Mouse (Mus musculus): ENCODE data around the gene Ccr3.
A peak's percentile ranks its signal among the peaks of the same experiment; 100 is the strongest.
"Not testable (repeated sequence)": the region's sequence is repeated elsewhere in the genome, so short reads cannot be mapped to it uniquely, and the experiment has no call there.

The Ccr3 gene

DNA sequence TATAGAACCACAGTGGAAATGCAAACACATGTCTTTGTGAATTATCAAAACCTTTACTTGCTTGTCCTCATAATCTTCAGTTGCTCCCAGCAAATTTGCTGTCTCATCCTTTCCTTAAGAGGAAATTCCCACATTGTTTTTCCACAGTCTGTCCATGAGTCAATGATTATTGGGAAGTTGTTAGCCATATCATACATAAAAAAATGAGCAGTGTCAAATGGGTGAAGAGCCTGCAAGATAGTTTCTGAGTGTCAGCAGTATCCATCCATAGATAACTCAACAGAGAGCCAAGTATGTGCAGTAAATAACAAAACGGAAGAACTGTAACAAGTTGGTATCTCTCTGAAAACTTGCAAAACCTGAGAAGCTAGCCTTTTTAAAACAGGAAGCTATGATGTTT lies at the start of gene Ccr3:
TSS of gene Ccr3 (plus strand) at position 301 of the 400 bp plus-strand sequence.
- DNase-seq (ENCODE audit: low spot score): no peak

DNA sequence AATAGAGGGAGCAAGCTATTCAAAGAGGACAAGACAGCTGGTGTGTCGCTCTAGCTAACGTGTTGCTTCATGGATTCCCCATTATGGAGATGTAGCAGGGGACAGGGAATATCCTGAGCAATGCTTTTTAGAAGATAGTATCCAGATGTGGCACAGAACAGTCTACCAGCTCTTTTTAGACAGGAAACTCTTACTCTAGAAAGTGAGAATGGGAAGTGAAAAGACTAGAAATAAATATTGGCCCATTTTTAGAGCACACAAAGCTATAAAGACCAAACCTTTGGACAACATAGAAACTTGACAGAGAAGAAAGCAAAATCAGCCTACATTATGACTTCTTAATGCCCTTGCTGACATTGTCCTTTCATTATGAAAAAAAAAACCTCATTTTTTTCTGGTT lies 46.1 kb upstream of the Ccr3 start:
- no peak for DNase-seq (ENCODE audit: low spot score)

DNA sequence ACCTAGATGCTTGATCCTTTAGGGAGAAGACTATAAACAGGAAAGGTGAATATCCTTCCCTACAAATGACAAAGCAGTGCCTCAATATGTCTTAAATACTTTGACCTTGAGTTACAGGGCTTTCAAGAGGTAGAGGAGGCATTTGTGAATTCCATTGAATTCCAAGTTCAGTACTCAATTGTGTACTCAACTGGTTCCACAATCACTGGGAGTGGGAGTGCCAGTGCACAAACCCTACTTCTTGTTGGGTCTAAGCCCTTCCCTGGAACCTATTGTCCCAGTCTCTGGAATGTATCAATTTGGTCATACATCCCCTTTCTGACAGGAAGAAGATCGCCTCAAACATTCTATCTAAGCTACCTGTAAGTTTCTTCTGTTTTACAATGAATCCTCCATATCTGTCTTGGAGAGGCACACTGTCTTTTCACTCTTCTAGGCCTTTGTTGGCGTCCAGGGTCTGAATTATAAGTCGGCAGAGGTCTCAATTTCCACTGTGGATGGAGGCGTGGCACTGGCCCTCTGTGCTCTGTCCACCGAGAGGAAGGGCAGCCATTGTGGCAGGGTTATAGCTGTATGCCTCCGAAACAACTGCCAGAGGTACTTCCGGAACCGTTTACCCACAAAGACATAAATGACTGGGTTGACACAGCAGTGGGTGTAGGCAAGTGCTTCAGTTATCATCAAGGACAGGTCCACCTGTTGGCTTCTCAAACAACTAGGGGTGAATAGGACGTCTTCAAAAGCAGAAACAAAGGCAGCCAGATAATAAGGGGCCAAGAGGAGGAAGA lies 44.7 kb upstream of the Ccr3 start:
- DNase-seq (ENCODE audit: low spot score): no peak

DNA sequence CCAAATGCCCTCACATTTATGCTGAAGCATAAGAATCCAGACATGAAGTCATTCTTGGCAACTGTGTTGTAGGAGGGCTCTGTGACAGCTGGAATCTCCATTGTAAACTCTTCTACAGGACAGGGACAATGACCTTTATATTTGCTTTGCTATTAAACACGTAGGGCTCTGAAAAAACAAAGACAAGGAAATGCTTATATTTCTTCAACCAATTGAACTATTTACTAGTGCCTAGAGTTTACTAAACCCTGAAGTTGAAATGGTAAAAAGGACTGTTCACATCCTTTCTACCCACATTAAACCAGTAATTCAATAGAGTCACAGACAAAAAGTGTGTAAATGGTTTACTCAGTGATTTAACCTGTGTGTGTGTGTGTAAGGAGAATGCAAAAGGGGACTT lies 43.5 kb upstream of the Ccr3 start, which contains the start of gene Ccr1l1:
TSS of gene Ccr1l1 (minus strand) at position 101 of the 400 bp plus-strand sequence.
- DNase-seq (ENCODE audit: low spot score): no peak

DNA sequence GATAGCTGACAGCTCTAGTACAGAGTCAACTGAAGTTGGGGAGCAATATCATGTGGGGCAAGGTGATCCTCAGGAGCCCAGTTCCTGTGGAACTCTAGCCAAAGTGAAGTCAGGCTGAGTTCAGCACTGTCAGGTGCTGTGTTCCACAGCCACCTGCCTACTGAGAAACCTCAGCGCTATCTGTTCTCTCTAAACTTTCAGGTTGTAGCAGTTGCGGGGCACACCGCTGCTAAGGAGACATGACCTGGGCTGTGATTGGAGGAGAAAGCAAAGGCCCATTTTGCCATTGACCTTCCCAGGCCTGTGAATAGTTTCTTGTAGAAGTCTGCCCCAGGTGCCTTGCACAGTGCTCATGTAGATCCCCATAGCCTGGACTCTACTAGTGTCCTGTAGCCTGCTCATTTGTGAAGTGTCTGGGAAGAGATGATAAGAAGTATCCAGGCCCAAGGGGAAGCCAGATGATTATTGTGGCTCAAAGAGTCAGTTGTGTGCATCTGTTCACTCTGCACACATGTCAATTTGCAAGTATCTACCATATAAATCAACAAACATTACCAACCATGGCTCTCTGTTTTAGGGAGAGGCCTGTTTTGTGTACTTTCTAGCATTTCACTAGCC lies 40.8 kb upstream of the Ccr3 start:
- not testable (repeated sequence) for DNase-seq (ENCODE audit: low spot score)

DNA sequence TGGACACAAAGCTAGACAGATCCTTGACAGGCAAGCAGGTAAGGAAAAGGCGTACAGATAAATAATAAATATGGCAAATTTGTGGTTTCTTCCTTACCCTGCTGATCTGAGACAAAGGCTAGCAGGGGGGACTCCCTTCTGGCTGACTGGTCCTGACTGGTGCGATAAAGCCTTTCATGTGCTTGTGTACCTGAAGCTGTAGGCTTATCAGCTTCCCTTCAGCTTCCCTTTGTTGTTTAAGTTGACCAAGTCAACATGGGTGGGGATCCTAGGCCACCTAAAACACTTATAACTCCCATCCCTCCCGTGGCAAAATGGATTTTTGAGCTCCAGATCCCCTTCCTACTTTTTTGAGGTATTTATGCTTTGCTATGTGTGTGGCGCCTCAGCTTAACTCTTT lies 39.9 kb upstream of the Ccr3 start:
- DNase-seq (ENCODE audit: low spot score): no peak

DNA sequence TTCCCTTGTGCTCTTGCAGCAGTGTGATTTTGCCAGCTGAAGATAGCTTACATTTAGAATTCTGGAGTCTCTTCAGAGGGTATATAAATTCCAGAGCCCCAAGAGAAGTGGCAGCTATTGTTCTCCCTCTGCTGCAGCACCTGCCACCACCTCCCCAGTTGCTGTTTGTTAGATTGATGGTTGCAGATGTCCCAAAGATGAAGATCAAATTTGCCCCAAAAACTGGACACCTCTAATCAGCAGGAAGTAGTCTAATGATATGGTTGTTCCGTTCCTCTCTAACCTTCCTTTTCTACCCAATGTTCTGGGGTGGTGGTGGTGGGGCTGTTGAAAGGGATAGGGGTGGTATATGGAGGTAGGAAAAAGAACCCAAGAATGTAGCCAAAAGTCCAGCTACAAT lies 39.1 kb upstream of the Ccr3 start:
- DNase-seq (ENCODE audit: low spot score): no peak

DNA sequence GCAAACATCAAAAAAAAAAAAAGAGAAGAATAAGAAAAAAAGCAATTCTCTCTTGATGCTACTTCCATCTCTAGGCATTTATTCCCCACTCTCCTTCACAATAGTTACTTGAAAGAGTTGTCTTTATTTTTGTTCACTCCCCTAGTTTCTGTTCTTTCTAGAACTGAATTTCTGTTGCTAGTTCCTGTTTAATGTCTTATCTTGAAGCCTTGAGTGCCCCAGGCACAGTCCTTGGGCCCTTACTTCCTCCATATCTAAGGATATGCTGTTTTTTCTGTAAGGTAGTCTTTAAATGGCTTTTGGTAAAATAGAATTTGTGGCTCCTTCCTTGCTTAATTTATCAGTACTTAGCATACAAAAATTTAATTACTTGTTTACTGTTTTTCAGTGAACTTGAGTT lies 36.8 kb upstream of the Ccr3 start:
- no peak for DNase-seq (ENCODE audit: low spot score)

DNA sequence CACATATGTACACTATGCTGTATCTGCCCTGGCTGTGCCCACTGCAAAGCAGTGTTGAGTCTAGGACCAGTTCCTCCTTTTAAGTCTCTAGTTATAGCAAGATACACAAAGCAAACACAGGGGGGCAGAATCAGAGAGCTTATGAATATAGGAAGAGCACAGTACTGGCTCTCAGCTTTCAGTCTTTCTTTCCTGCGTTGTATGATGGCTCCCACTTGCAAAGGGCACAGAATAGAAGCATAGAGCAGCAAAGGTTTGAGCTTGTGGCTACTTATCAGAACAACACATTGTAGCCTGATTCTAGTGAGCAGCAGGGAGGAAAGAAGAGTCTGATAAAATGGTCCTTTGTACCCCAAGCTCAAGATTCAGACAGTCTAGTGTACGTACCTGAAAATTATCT lies 35.6 kb upstream of the Ccr3 start:
- no peak for DNase-seq (ENCODE audit: low spot score)

DNA sequence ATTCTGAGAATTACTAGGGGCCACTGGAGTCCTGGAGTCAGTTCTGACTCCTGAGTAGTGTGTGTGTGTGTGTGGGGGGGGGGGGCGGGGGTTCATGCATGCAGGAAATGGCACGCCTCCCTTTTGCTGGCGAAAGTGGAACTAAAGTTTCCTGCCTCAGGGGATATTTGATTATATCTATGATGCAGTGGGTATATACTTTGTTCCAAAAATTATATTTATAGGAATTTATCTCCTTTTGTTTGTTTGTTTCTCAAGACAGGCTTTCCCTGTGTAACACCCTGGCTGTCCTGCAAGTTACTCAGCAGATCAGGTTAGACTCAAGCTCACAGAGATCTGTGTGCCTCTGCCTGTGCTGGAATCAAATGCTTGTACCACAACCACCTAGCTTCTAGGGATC lies 32.1 kb upstream of the Ccr3 start:
- DNase-seq (ENCODE audit: low spot score): no peak

DNA sequence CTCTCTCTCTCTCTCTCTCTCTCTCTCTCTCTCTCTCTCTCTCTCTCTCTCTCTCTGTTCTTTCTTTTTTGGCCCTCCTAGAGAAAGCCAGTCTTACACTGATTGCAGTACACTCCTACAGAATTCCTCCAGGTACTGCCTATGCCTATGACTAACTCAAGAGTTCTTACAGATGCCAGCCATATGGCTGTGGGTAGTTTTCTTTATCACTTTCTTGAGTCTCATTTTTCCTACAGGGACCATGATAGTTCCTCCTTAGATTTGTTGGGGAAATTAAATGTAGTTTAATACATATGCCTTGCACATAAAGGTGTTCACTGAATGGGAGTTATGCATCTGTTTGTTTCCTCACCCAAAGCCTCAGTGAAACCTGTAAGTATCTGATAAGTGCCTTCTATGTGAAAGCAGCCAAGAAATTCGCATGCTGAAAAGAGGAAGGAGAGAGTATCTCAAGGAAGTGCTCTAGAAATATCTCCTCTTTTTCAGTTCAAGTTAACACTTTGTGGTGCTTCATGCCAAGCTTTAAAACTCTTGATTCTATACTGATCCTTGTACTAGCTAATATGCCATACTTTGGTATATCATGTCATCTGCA lies 30.4 kb upstream of the Ccr3 start:
- no peak for DNase-seq (ENCODE audit: low spot score)

DNA sequence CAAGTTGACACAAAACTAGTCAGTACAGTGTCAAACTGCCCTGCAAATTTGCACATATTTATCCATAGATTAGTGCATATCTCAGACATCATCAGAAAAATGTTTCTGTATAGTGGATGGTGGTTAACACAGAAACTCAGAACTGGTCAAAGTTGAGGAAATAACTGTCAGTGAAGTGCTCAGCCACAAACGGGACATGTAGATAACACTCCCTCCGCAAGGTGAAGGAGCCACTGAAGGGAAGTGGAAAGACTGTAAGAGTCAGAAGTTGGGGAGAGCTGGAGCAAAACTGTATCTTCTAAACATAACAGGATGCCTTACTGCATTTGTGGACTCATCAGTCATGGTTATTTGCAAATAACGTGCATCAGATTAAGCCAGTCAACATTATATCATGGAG lies 24.1 kb upstream of the Ccr3 start:
- no peak for DNase-seq (ENCODE audit: low spot score)

DNA sequence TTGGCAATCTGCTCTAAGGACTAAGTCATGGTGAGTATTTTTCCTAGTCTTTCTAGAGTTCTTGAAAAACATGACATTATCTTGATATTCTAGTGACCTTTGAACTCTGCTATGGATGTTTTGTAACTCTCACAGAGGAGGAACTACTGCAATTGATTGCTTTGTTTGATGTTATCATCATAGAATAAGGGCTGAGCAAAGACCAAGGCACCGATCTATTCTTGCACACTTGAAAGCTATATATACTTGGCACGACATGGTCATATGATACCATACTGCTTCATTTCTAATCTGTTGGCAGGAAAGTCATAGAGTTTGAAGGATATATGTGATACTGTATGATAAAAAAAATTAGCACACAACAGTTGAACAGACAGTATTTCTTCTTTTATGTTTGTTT lies 22.0 kb upstream of the Ccr3 start:
- DNase-seq (ENCODE audit: low spot score): no peak

DNA sequence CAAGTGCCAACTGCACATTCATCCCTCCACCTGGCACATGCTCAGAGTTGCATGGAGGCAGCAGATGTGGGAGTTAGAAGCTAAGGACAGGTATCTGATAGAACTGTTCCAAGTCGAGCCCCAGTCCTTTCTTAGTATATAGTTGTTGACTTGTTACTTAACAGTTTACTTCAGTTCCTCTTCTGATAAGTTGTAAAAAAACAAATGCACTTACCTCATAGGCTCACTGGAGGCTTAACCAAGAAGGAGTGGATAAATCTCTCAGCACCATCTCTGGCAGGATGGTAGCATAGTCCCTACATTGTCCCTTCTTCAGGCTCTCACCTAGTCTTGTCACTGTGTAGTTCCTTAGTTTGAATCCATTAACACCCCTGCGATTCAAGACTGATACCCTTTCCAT lies 9.1 kb upstream of the Ccr3 start:
- no peak for DNase-seq (ENCODE audit: low spot score)

DNA sequence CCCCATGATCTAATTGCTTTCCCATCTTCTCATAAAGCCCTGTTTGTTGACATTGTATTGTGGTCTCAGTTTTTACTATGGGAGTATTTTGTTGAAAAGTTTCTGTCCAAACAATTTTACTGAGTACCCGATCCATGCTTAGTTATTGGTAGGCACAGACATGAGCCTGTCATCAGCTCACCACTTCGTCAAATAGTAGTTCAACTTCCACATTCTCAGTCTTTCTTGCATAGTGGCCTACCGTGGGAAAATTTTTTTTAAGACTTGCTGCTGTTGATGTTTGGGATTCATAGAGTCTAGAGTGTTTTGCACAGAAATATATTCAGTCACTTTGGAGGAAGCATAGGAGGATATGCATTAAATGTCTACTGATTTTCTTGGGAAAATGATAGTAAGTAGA lies 8.5 kb upstream of the Ccr3 start:
- no peak for DNase-seq (ENCODE audit: low spot score)

DNA sequence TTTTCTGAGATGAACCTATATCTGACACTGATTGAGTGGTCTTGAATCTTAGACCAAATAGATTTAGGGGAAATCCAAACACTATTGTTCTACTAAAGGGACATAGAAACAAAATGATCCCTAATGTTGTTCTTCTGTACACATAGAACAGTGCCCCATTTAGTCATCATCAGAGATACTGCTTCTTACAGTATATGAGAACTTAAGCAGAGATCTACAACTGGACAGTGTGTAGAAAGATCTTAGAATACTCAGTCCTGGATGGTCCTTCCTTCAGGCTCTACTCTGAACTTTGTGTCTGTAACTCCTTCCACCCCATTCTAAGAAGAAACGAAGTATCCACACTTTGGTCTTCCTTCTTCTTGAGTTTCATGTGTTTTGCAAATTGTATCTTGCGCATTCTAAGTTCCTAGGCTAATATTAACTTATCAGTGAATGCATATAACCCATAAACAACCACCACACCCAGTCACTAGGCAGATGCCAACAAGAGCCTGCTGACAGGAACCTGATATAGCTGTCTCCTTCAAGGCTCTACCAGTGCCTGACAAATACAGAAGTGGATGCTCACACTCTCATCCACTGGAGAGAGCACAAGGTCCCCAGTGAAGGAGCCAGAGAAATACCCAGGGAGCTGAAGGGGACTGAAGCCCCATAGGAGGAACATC lies 6.7 kb upstream of the Ccr3 start:
- no peak for DNase-seq (ENCODE audit: low spot score)

DNA sequence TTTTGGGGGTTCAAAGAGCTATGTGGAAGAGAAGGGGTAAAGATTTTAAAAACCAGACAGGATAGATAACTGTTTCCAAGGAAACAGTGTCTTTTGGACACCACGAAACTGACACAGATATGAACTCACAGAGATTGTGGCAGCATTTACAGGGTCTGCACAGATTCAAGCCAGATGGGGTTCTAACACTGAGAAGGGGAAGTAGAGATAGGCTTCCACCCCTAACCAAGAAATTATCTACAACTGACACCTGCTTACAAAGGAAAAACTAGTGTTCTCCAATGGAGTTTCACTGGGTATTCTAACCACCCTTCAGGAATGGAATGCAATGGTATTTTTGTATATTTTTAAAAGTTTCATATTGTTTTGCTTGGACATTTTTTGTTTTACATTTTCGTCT lies 5.7 kb upstream of the Ccr3 start:
- no peak for DNase-seq (ENCODE audit: low spot score)

DNA sequence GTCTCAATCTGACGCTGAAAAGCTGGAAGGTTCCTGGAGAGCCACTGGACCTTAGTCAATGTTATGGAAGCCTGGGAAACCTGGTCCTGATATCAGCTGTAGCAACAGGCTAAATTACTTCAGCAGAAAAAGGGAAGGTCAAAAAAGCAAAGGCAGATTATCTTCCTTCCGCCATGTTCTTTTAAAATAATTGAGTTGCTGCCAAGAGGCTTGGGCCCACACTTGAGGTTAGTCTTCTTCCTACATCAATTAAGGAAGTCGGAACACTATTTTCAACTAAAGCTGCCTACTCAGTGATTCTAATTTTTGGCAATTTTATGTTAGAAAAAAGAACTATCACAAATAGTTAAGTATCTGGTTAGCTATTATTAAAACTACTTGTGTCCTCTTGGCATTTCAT lies 1.9 kb upstream of the Ccr3 start:
- DNase-seq (ENCODE audit: low spot score): no peak

DNA sequence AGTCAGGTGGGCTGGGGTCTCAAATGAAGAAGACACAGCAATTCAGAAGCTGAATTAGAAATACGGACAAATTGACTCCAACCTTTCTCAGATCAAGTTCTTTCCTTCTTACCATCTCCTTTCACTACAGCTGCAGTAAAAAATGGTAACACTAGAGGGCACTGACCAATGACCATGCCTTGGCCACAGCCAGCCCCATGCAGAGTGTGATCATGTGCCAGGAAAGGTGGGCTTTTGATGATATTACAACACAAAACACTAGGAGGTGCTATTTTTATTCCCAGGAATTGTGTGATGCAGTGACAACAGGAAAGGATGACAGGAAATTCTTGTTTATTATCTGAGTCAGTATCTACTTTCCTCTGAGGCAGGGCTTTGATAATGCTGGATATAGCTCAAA lies 11.6 kb downstream of the Ccr3 start:
- no peak for DNase-seq (ENCODE audit: low spot score)

DNA sequence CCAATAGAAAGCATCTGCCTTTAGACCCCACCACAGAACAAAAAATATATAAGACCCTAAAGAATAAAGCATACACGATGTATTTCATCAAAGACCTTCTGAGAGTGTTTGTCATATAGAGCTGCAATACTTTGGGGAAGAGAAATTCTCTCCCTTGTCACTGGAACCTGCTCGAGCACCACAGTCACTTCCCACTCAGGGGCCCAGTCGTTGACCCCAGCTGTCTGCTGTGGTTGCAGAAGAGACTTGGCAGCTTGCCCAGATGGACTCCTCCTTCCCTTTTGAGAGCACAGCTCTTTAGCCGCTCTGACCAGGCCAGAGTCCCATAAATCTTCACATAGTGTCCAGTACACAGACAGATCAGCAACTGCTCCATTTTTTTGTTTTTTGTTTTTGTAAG lies 15.9 kb downstream of the Ccr3 start:
- DNase-seq (ENCODE audit: low spot score): peak; percentile 5

DNA sequence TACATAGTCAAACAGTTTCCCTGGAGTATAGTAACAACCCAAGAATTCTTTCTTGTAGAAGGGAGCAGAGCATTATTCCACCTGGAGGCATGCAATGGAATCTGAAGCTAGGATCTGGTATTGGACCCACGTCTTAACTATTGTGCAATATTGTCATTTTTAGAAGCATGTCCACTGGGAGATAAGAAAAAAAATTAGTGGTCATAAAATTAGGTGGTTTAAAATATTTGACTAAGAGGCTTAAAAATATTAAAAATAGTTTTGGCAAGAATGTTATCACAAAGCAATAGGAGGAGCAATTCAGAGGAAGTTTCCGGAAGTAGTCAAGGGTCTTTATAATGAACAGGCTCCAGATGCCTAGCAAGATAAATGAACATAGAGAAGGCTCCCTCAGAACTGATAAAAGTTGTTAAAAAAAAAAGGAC lies 16.4 kb downstream of the Ccr3 start:
- no peak for DNase-seq (ENCODE audit: low spot score)

DNA sequence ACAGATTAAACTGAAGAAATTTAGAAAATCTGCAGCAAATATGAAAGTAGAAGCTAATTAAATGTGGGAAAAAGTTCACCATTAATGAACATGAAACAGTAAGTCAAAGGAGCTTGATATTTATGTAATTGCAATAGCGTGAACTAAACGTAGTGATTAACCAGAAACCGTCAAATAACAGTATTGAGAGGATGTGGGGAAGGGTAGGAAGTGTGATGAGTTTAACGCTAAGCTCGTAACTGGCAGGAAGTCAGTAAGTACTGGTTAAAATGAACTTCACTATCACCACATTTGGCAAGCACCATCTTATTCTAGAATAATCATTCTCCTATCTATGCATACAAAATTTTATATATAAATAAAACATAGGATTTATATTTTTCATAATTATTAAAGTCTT lies 17.2 kb downstream of the Ccr3 start:
- DNase-seq (ENCODE audit: low spot score): no peak

DNA sequence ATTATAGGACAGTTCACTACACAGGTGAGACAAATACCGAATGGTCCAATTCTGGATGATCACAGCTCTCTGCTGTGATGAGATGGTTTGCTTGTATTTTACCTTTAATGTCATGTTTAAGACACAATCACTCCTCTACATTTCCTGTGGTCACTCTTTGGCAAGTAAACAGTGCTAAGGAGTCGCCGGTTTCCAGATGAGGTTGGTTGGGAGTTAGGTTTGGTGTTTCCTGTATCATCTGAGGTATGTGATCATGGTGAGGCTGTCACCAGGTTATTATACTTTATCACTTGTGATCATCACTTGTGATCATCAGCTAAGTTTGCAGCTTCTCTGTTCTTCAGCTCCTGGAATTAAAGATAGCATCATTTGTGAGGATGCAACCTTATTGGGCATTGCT lies 19.2 kb downstream of the Ccr3 start:
- no peak for DNase-seq (ENCODE audit: low spot score)
